Comparison of ENCODE assay signal across 15 mouse cellular contexts in genomic region chr7:107573856-107574255, GRCm38 (mm10). TPM values are rescaled to one million over a fixed set of nuclear protein-coding genes. Genes with fewer than 3 reads are reported as not detected.
DNase-seq lines count a peak whose midpoint lies in the region; TF ChIP-seq lines count a peak whose summit lies in the region.
"Had no signal": no experiment of that assay in that cellular context is flagged by ENCODE, and none has a peak within 500 bp of the region (broad histone marks: within the 10 kb centered on the region; RNA-seq: fewer than 3 reads in every experiment).

No protein-coding gene starts in this region.

- peak; percentile 20 for DNase-seq in embryo, embryonic 10.5 days (ENCODE audit: low spot score)
- no peak for DNase-seq in embryo, embryonic 9.5 days (ENCODE audit: extremely low spot score)
- DNase-seq in layer of hippocampus, adult 2 months (ENCODE audit: low spot score in 2 of 2), result no peak
- DNase-seq in layer of hippocampus, adult 18-20 months (ENCODE audit: low spot score in 2 of 2), result no peak
- DNase-seq in thymus, postnatal 4 days, result peak; percentile 17
- no peak for DNase-seq in thymus, postnatal 25 days
- DNase-seq in left cerebral cortex, adult 9 months (ENCODE audit: low spot score in 2 of 2), result no peak
- DNase-seq in urinary bladder, postnatal 25 days (ENCODE audit: low spot score), result no peak
- DNase-seq: adrenal gland, adult 2 months; midbrain, embryonic 14.5 days; right cerebral cortex, adult 18-20 months had no signal

- 0 out of 2 replicates have a peak, but pooled peaks have one; percentile 27 for TF ChIP-seq CTCF in layer of hippocampus, adult 2 months (conservative IDR thresholded peaks at IDR 0.05)

- H3K27ac ChIP-seq in layer of hippocampus, adult 2 months, result no peak overlapping the region
- H3K27ac ChIP-seq: hindbrain, embryonic 13.5 days; neural tube, embryonic 13.5 days had no signal

- no peak overlapping the region for H3K4me3 ChIP-seq in layer of hippocampus, adult 2 months
- H3K4me3 ChIP-seq: hindbrain, embryonic 13.5 days; neural tube, embryonic 13.5 days had no signal

RNA-seq across cellular contexts. Expression of gene Olfml1, which starts 6.6 kb away (rescaled TPM):
- total RNA-seq in layer of hippocampus, adult 2 months (2021), result 10 to 100 TPM; 12.7 to 13.1 TPM
- total RNA-seq in layer of hippocampus, adult 18-20 months (2021), result 10 to 100 TPM; 15.6 to 18.5 TPM

RNA-seq across cellular contexts. Expression of gene Ppfibp2, which starts 21.2 kb away (rescaled TPM):
- 1 to 10 TPM; 5.2 to 7.4 TPM for total RNA-seq in layer of hippocampus, adult 2 months (2021)
- 1 to 10 TPM; 8.1 to 9.7 TPM for total RNA-seq in layer of hippocampus, adult 18-20 months (2021)

RNA-seq across cellular contexts. Expression of gene 5330417H12Rik, which starts 51.1 kb away (rescaled TPM):
- not detected for total RNA-seq in layer of hippocampus, adult 2 months (2021)
- not detected for total RNA-seq in layer of hippocampus, adult 18-20 months (2021)
- total RNA-seq: adrenal gland, adult 2 months; heart, adult 8-10 months; left cerebral cortex, adult 8-10 months had no signal

Comparison
In these comparisons a context has a peak if more than half of its experiments do, and no peak if none do; other contexts are left out.
1. DNase-seq: peak in embryo, embryonic 10.5 days (single experiment) and thymus, postnatal 4 days (single experiment); none in embryo, embryonic 9.5 days (single experiment), layer of hippocampus, adult 2 months (0 of 2), layer of hippocampus, adult 18-20 months (0 of 2), thymus, postnatal 25 days (single experiment), left cerebral cortex, adult 9 months (0 of 2) and urinary bladder, postnatal 25 days (single experiment).